Mouse (Mus musculus) C2C12 (cell line): ENCODE data around the gene Ceacam20. TPM values are rescaled to one million over a fixed set of nuclear protein-coding genes. Genes with fewer than 3 reads are reported as not detected.
A peak's percentile ranks its signal among the peaks of the same experiment; 100 is the strongest.

Experiments used
- H3K27me3 ChIP-seq: one replicate; pipeline ENCODE4 v1.6.1; 2011; ENCODE audit not compliant: control insufficient read depth, insufficient read depth, insufficient read length
- H3K36me3 ChIP-seq: one replicate; pipeline ENCODE4 v1.6.1; 2011; ENCODE audit not compliant: control insufficient read depth, insufficient read depth
- H3K4me3 ChIP-seq: one replicate; pipeline ENCODE4 v1.5.1; 2011; ENCODE audit warnings: mild to moderate bottlenecking, control low read depth; ENCODE audit not compliant: poor library complexity, insufficient read depth, severe bottlenecking
- H3K79me2 ChIP-seq: one replicate; pipeline ENCODE4 v1.6.1; 2011; ENCODE audit not compliant: control insufficient read depth, insufficient read depth
- H3K79me3 ChIP-seq: one replicate; pipeline ENCODE4 v1.6.1; 2011; ENCODE audit warnings: low read depth, control low read depth
- H3ac ChIP-seq: one replicate; pipeline ENCODE3; 2011; ENCODE audit warnings: low read depth; ENCODE audit not compliant: control insufficient read depth, insufficient read length
- CEBPB ChIP-seq: IDR thresholded peaks from one replicate; pipeline ENCODE4 v1.6.1; 2011; ENCODE audit warnings: low read depth, mild to moderate bottlenecking, control low read depth, moderate library complexity
- CTCF ChIP-seq: IDR thresholded peaks from one replicate; pipeline ENCODE4 v1.5.1; 2011; ENCODE audit not compliant: control insufficient read depth, insufficient read depth, insufficient read length
- FOSL1 ChIP-seq: IDR thresholded peaks from one replicate; pipeline ENCODE4 v1.8.0; 2011; ENCODE audit warnings: mild to moderate bottlenecking, low read length; ENCODE audit not compliant: poor library complexity, insufficient read depth, severe bottlenecking
- MAX ChIP-seq: IDR thresholded peaks from one replicate; pipeline ENCODE4 v1.6.1; 2011; ENCODE audit warnings: mild to moderate bottlenecking, control low read depth
- MYOD1 ChIP-seq: IDR thresholded peaks from one replicate; pipeline ENCODE4 v1.6.1; 2011; ENCODE audit warnings: low read depth; ENCODE audit not compliant: control insufficient read depth, insufficient read length
- MYOG ChIP-seq: IDR thresholded peaks from one replicate; pipeline ENCODE4 v1.6.1; 2011; ENCODE audit not compliant: control insufficient read depth, insufficient read length; ENCODE audit errors: extremely low read depth
- USF1 ChIP-seq: IDR thresholded peaks from one replicate; pipeline ENCODE4 v1.6.1; 2011; ENCODE audit warnings: low read depth, mild to moderate bottlenecking, control low read depth, moderate library complexity
- polyA plus RNA-seq: library from polyadenylated mRNA; unstranded; fragments of >200 nt; fragmentation: generic; extraction: Trizol; gene quantifications from one replicate; pipeline ENCODE4 v1.2.1, GENCODE M21; 2012; ENCODE audit warnings: missing spikeins

Ceacam20 gene
- polyA plus RNA-seq, 1 experiment, result not detected

- no peaks in the 10 kb centered on the region for H3K79me3 ChIP-seq
- H3K36me3 ChIP-seq, result no peaks in the 10 kb centered on the region
- no peak for TF ChIP-seq MYOG
- no peak for TF ChIP-seq CEBPB
- no peak for TF ChIP-seq FOSL1
- TF ChIP-seq MAX, result no peak
- TF ChIP-seq MYOD1, result no peak
- no peak for TF ChIP-seq USF1
- TF ChIP-seq CTCF, result no peak
- no peak overlapping the region for H3K4me3 ChIP-seq
- H3K79me2 ChIP-seq, result no peaks in the 10 kb centered on the region
- H3ac ChIP-seq, result no peak overlapping the region
- no peaks in the 10 kb centered on the region for H3K27me3 ChIP-seq
These were observed 29.3 kb upstream of the Ceacam20 start for GRCm38 (mm10) chr7:19935961-19936360.

GRCm38 (mm10) chr7:19937229-19937821 is 27.9 kb upstream of the Ceacam20 start:
- H3K4me3 ChIP-seq, result no peak overlapping the region
- H3K79me2 ChIP-seq, result no peaks in the 10 kb centered on the region
- no peak overlapping the region for H3ac ChIP-seq
- no peaks in the 10 kb centered on the region for H3K36me3 ChIP-seq
- no peak for TF ChIP-seq MYOD1
- TF ChIP-seq CEBPB, result no peak
- TF ChIP-seq USF1, result no peak
- no peak for TF ChIP-seq FOSL1
- no peak for TF ChIP-seq MAX
- no peak for TF ChIP-seq MYOG
- no peak for TF ChIP-seq CTCF
- H3K27me3 ChIP-seq, result no peaks in the 10 kb centered on the region
- H3K79me3 ChIP-seq, result no peaks in the 10 kb centered on the region

- no peaks in the 10 kb centered on the region for H3K36me3 ChIP-seq
- H3K79me2 ChIP-seq, result no peaks in the 10 kb centered on the region
- no peak overlapping the region for H3K4me3 ChIP-seq
- no peak overlapping the region for H3ac ChIP-seq
- H3K27me3 ChIP-seq, result no peaks in the 10 kb centered on the region
- H3K79me3 ChIP-seq, result no peaks in the 10 kb centered on the region
- TF ChIP-seq USF1 (no peak), MYOD1 (no peak), MAX (no peak), CEBPB (peak; percentile 56), FOSL1 (no peak), CTCF (no peak)
These were observed 25.5 kb upstream of the Ceacam20 start for GRCm38 (mm10) chr7:19939555-19940235.

GRCm38 (mm10) chr7:19940256-19940655 is 25.0 kb upstream of the Ceacam20 start:
- no peaks in the 10 kb centered on the region for H3K27me3 ChIP-seq

GRCm38 (mm10) chr7:19944709-19945108 is 20.5 kb upstream of the Ceacam20 start:
- no peak overlapping the region for H3K4me3 ChIP-seq
- H3K79me2 ChIP-seq, result no peaks in the 10 kb centered on the region
- no peaks in the 10 kb centered on the region for H3K36me3 ChIP-seq
- no peak overlapping the region for H3ac ChIP-seq
- no peaks in the 10 kb centered on the region for H3K79me3 ChIP-seq
- H3K27me3 ChIP-seq, result no peaks in the 10 kb centered on the region
- TF ChIP-seq MYOG, result no peak
- no peak for TF ChIP-seq USF1
- TF ChIP-seq MYOD1, result no peak
- TF ChIP-seq MAX, result no peak
- no peak for TF ChIP-seq CTCF
- no peak for TF ChIP-seq CEBPB
- no peak for TF ChIP-seq FOSL1

More at GRCm38 (mm10) chr7:19940256-19940655, 25.0 kb upstream of the Ceacam20 start:
- H3ac ChIP-seq, result no peak overlapping the region
- no peak for TF ChIP-seq CEBPB
- TF ChIP-seq MYOD1, result no peak
- TF ChIP-seq CTCF, result no peak
- no peak for TF ChIP-seq USF1
- no peak for TF ChIP-seq FOSL1
- no peak for TF ChIP-seq MAX
- TF ChIP-seq MYOG, result no peak
- H3K36me3 ChIP-seq, result no peaks in the 10 kb centered on the region
- H3K79me2 ChIP-seq, result no peaks in the 10 kb centered on the region
- H3K79me3 ChIP-seq, result no peaks in the 10 kb centered on the region
- no peak overlapping the region for H3K4me3 ChIP-seq

GRCm38 (mm10) chr7:19945201-19945600 is 20.0 kb upstream of the Ceacam20 start:
- no peaks in the 10 kb centered on the region for H3K79me3 ChIP-seq
- H3K79me2 ChIP-seq, result no peaks in the 10 kb centered on the region
- no peak overlapping the region for H3ac ChIP-seq
- H3K27me3 ChIP-seq, result no peaks in the 10 kb centered on the region
- TF ChIP-seq MYOG (no peak), FOSL1 (no peak), CEBPB (no peak), MAX (no peak), CTCF (no peak), USF1 (no peak), MYOD1 (no peak)
- H3K4me3 ChIP-seq, result no peak overlapping the region
- no peaks in the 10 kb centered on the region for H3K36me3 ChIP-seq
